Mouse (Mus musculus) embryonic facial prominence, embryonic 14.5 days (tissue): Measurements from ENCODE around the gene Ap2s1. TPM values are rescaled to one million over a fixed set of nuclear protein-coding genes. Genes with fewer than 3 reads are reported as not detected.

ENCODE experiments used
- ATAC-seq: fragments of 200-750 bp; cut with Nextera tagmentation; 2 replicates; pipeline ENCODE4 v1.8.0; 2017; ENCODE audit warnings: low read depth, moderate number of reproducible peaks, moderate TSS enrichment
- DNase-seq: peaks from one replicate; pipeline ENCODE4 v3.0.0-alpha.2; 2015; ENCODE audit warnings: low spot score
- H3K27ac ChIP-seq: fragments of 300-500 bp; sonication (generic); replicated peaks from 2 replicates; pipeline ENCODE4 v1.5.1; 2014; ENCODE audit warnings: low read depth, mild to moderate bottlenecking, low read length, moderate library complexity
- H3K27me3 ChIP-seq: fragments of 300-500 bp; sonication (generic); replicated peaks from 2 replicates; pipeline ENCODE4 v1.6.1; 2014; ENCODE audit warnings: low read length; ENCODE audit not compliant: control insufficient read depth, insufficient read depth
- H3K36me3 ChIP-seq: fragments of 300-500 bp; sonication (generic); 2 replicates; pipeline ENCODE4 v1.6.1; 2014; ENCODE audit warnings: low read length, mixed read lengths; ENCODE audit not compliant: control insufficient read depth, insufficient read depth
- H3K4me1 ChIP-seq: fragments of 300-500 bp; sonication (generic); 2 replicates; pipeline ENCODE4 v1.6.1; 2014; ENCODE audit warnings: antibody characterized with exemption, low read length; ENCODE audit not compliant: control insufficient read depth, insufficient read depth
- H3K4me2 ChIP-seq: fragments of 300-500 bp; sonication (generic); 2 replicates; pipeline ENCODE4 v1.6.1; 2014; ENCODE audit warnings: low read depth, mild to moderate bottlenecking, low read length, moderate library complexity, mixed read lengths
- H3K4me3 ChIP-seq: fragments of 300-500 bp; sonication (generic); 2 replicates; pipeline ENCODE4 v1.5.1; 2014; ENCODE audit warnings: low read depth, mild to moderate bottlenecking, low read length
- H3K9ac ChIP-seq: fragments of 300-500 bp; sonication (generic); 2 replicates; pipeline ENCODE4 v1.6.1; 2014; ENCODE audit warnings: low read depth, mild to moderate bottlenecking, low read length, moderate library complexity, mixed read lengths
- H3K9me3 ChIP-seq: fragments of 300-500 bp; sonication (generic); 2 replicates; pipeline ENCODE4 v1.6.1; 2016; ENCODE audit warnings: low read length; ENCODE audit not compliant: control insufficient read depth
- WGBS: fragments of 180-500 bp; shearing (Covaris S2); extraction: QIAGEN DNeasy Blood & Tissue Kit; methylation state at CpG from one replicate; pipeline ENCODE4 v1.1.7; 2014; 5-methylcytosine and 5-hydroxymethylcytosine counted together
- polyA plus RNA-seq: library from polyadenylated mRNA; unstranded; fragments of >200 nt; fragmentation: Nextera tagmentation; extraction: Ambion mirVana; gene quantifications from 2 replicates; pipeline ENCODE4 v1.2.1, GENCODE M21; 2014

The Ap2s1 gene
- polyA plus RNA-seq, 1 experiment from 2014 or later, result 278 TPM

DNA sequence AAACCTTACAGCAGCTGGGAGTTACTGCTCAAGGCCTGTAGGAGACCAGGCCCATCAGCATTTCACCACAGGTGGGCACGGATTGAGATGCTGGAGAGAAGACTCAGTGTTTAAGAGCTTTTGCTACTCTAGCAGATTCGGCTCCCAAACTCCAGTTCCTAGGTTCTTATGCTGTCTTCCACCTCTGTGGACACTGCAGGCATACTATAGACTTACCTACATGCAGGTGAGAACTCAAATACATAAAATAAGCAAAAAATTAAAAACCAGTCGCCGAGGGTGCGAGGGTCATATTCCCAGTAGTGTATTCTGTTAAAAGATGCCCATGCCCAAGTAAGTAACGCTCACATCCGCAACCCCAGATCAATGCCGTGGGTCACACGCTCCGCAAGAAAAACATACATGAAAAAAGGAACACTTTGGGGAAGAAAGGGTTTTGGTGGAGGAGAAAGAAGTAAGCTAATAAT lies 571 bp upstream of the Ap2s1 start:
- no peaks in the 10 kb centered on the region for H3K36me3 ChIP-seq
- no peaks in the 10 kb centered on the region for H3K27me3 ChIP-seq
- peak overlapping the region; percentile 34 for H3K9ac ChIP-seq
- peaks cover 10% of the 10 kb centered on the region; the same call in 1 of the 2 replicates for H3K4me1 ChIP-seq
- H3K27ac ChIP-seq, result no peak overlapping the region
- H3K9me3 ChIP-seq, result no peaks in the 10 kb centered on the region
- peak overlapping the region; percentile 53 for H3K4me2 ChIP-seq
- ATAC-seq (no peak), DNase-seq (no peak)
- 47% methylated on average over 10 of the region's 10 CpGs for WGBS
- H3K4me3 ChIP-seq, result peak overlapping the region; percentile 75

DNA sequence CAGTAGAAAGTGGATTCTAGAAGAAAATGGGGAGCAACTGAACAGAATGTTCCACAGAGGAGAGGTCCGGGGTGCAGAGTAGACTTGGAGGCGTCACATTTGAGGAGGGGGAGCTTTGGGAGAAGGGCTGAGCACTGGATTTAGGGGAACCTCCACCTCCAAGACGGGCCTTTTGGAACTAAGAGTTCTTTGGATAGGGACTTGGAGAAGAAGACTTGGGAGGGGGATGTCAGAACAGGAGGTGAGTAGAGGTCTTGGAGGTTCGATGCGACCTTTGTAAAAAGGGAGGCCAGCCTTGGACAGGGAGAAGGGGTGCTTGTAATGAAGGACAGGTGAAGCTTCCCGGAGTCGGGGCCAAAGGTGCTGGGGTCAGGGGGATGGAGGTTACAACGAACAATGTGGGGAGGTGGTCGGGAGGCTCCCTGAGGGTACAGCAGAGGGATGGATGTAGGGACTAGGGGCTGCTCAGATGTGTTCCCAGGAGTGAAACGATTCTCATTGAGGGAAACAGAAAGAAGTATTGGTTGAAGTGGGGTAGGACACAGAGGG lies 920 bp downstream of the Ap2s1 start:
- Histone ChIP-seq H3K27me3 (no peaks in the 10 kb centered on the region), H3K27ac (no peak overlapping the region), H3K36me3 (peaks cover 6% of the 10 kb centered on the region), H3K4me3 (peak overlapping the region; percentile 75), H3K9me3 (no peaks in the 10 kb centered on the region), H3K4me1 (peaks cover 10% of the 10 kb centered on the region; the same call in 1 of the 2 replicates), H3K4me2 (peak overlapping the region; percentile 76), H3K9ac (peak overlapping the region; percentile 80)
- DNase-seq (no peak), ATAC-seq (no peak)
- WGBS, result 44% methylated on average over 10 of the region's 10 CpGs

DNA sequence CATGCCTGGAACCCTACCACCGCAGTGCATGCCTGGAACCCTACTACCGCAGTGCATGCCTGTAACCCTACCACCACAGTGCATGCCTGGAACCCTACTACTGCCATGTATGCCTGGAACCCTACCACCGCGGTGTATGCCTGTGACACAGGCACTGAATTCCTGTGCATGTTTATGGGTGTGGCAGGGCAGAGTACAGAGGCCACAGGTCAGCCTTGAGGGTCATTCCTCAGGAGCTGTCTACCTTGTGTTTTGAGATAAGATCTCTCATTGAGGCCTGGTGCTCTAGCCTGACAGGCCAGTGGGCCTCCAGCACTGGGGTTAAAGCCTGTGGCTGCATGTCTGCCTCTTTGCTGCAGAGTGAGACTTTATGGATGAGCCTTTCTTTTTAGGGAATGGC lies 7.2 kb downstream of the Ap2s1 start:
- H3K9me3 ChIP-seq, result no peaks in the 10 kb centered on the region
- H3K27ac ChIP-seq, result no peak overlapping the region
- no peaks in the 10 kb centered on the region for H3K27me3 ChIP-seq
- 88% methylated on average over 4 of the region's 4 CpGs for WGBS
- H3K36me3 ChIP-seq, result peaks cover 58% of the 10 kb centered on the region
- no peak overlapping the region for H3K4me3 ChIP-seq
- no peak for ATAC-seq
- no peaks in the 10 kb centered on the region for H3K4me1 ChIP-seq
- DNase-seq, result no peak
- no peak overlapping the region for H3K4me2 ChIP-seq
- no peak overlapping the region for H3K9ac ChIP-seq

DNA sequence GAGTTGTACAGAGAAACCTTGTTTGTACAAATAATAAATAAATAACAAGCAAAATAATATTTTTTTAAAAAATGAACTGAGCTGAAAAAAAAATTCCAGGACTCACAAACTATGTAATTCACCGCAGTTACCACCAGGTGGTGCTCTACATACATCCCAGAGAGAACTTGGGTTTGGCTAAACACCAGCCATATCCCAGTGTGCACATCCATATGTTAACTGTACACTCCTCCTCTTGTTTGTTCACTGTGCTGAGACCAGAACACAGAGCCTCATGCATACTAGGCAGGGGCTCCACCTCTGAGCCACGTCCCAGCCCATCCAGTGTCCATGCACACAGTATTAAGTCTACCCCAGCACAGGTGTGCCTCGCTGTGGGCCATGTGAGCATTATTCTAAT lies 7.9 kb downstream of the Ap2s1 start:
- Histone ChIP-seq H3K27me3 (no peaks in the 10 kb centered on the region), H3K27ac (no peak overlapping the region), H3K9me3 (no peaks in the 10 kb centered on the region), H3K9ac (no peak overlapping the region), H3K4me1 (no peaks in the 10 kb centered on the region), H3K36me3 (peaks cover 58% of the 10 kb centered on the region), H3K4me2 (no peak overlapping the region), H3K4me3 (no peak overlapping the region)
- no peak for ATAC-seq
- peak; percentile 88 for DNase-seq
- WGBS, result 56% methylated on average over 3 of the region's 3 CpGs

DNA sequence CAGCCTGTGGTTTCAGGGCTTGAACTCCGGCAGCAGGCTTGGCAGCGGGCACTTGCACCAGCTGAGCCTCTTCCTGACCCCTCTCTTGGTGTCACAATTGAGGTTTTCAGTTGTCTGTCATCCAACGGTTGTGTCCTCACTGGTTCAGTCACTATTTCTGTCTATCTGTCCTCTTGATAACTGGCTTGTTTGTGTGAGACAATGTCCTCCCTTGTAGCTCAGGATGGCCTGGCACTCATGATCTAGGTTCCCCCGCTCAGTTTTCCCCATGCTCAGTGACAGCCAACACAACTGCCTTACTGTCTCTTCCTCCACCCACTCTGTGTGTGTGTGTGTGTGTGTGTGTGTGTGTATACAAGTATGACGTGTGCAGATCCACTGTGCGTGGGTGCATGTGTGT lies 9.4 kb downstream of the Ap2s1 start:
- H3K4me1 ChIP-seq, result no peaks in the 10 kb centered on the region
- 91% methylated on average over 6 of the region's 6 CpGs for WGBS
- H3K9ac ChIP-seq, result no peak overlapping the region
- peaks cover 58% of the 10 kb centered on the region for H3K36me3 ChIP-seq
- no peak overlapping the region for H3K4me2 ChIP-seq
- H3K27ac ChIP-seq, result no peak overlapping the region
- no peak for ATAC-seq
- no peak for DNase-seq
- H3K9me3 ChIP-seq, result no peaks in the 10 kb centered on the region
- no peaks in the 10 kb centered on the region for H3K27me3 ChIP-seq
- no peak overlapping the region for H3K4me3 ChIP-seq

DNA sequence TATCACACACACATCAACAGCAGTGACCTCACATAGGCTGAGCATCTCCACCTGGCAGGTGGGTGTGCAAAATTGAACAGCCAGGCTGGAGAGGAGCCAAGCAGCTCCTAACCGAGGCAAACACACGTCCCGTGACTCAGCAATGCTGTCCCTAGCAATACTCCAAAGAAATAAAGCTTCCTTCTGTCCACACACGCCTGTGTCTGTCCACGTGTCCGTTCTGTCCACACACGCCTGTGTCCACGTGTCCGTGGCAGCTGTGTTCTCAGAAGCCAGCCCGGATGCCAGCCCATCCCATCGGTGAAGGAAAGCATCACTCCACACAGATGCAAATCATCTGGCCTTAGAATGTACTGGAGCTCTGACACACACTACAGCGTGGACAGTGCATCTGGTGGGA lies 13.8 kb downstream of the Ap2s1 start:
- Histone ChIP-seq H3K9me3 (no peaks in the 10 kb centered on the region), H3K27ac (no peak overlapping the region), H3K9ac (no peak overlapping the region), H3K4me2 (no peak overlapping the region), H3K36me3 (peaks cover 27% of the 10 kb centered on the region), H3K4me3 (no peak overlapping the region), H3K27me3 (no peaks in the 10 kb centered on the region), H3K4me1 (no peaks in the 10 kb centered on the region)
- no peak for DNase-seq
- WGBS, result 81% methylated on average over 12 of the region's 12 CpGs
- no peak for ATAC-seq

DNA sequence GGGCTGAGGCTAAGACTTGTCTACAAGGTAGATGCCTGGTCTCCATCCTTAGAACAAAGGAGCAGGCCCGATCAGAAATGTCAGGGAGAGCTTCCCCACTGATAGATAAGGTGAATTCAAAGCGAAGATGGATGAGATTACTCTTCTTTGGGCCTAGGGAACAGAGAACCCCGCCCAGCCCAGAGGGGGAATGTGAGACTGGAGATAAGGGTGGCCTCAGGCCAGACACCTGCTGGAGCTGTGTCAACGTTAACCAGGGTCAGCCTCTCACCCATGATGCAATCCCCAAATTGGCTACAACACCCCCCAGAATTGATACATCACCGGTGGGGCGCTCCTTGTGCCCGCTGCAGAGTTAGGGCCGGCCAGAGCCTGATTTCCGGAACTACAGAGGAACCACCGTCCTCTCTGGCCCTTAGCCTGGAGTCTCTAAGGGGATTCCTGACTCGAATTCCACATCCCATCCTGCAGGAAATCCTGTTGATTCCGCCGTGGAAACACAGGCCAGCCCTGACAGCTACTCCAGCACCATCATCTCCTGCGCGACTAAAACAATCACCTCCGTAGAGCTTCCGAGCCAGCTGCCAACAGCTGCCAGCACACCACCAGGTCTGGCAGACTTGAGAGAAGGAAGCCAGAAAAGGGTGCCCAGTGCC lies 17.3 kb downstream of the Ap2s1 start:
- peak; percentile 15 for DNase-seq
- WGBS, result 65% methylated on average over 17 of the region's 17 CpGs
- Histone ChIP-seq H3K27ac (no peak overlapping the region), H3K27me3 (no peaks in the 10 kb centered on the region), H3K4me2 (no peak overlapping the region), H3K36me3 (no peaks in the 10 kb centered on the region), H3K9ac (no peak overlapping the region), H3K4me3 (no peak overlapping the region), H3K9me3 (no peaks in the 10 kb centered on the region), H3K4me1 (no peaks in the 10 kb centered on the region)
- ATAC-seq, result no peak

DNA sequence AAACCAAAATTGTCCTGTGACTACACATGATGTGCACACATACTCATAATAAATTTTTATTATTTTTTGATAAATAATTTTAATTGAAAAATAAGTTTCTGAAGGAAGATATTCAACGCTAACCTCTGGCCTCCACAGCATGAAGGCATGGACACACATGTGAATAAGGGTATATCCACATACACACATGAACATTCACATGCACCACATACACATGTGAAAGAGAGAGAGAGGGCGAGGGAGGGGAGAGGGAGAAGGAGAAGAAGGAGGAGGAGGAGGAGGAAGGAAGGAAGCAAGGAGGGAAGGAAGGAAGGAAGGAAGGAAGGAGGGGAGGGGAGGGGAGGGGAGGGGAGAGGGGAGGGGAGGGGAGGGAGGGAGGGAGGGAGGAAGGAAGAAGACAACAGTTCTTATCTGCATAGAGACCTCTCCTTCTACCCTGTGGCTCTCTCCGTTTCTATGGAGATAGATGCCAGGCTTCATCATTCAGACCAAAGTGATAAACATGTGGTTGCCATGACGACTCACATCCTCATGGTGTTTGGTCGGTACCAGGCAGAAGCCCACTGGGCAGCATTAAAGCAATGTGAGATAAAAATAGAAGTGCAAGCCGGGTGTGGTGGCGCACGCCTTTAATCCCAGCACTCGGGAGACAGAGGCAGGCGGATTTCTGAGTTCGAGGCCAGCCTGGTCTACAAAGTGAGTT lies 20.8 kb downstream of the Ap2s1 start:
- H3K4me2 ChIP-seq, result no peak overlapping the region
- no peak overlapping the region for H3K27ac ChIP-seq
- ATAC-seq (no peak), DNase-seq (no peak)
- no peaks in the 10 kb centered on the region for H3K9me3 ChIP-seq
- H3K9ac ChIP-seq, result no peak overlapping the region
- H3K27me3 ChIP-seq, result no peaks in the 10 kb centered on the region
- peaks cover 5% of the 10 kb centered on the region for H3K4me1 ChIP-seq
- WGBS, result 74% methylated on average over 11 of the region's 11 CpGs
- H3K4me3 ChIP-seq, result no peak overlapping the region
- no peaks in the 10 kb centered on the region for H3K36me3 ChIP-seq
